Mouse (Mus musculus) liver, postnatal 0 days (tissue): ENCODE measurements at regions not wholly inside any gene's neighbourhood (a gene's known extent, or its start where the extent isn't known, plus 50 kb on each side); places are given as distances from the start of the nearest gene placed in this dataset.

Experiments used
- ATAC-seq: fragments of 200-750 bp; cut with Nextera tagmentation; 2 replicates; pipeline ENCODE4 v1.8.0; 2017; ENCODE audit warnings: mild to moderate bottlenecking, moderate library complexity
- DNase-seq: peaks from one replicate; pipeline ENCODE4 v3.0.0-alpha.2; 2016
- H3K27ac ChIP-seq: fragments of 300-500 bp; sonication (generic); 2 replicates; pipeline ENCODE4 v1.5.1; 2014; ENCODE audit warnings: antibody characterized with exemption, moderate library complexity, mild to moderate bottlenecking, low read depth
- H3K27me3 ChIP-seq: fragments of 300-500 bp; sonication (generic); 2 replicates; pipeline ENCODE4 v1.6.1; 2014; ENCODE audit warnings: low read length, control low read depth, mixed read lengths; ENCODE audit not compliant: insufficient read depth
- H3K36me3 ChIP-seq: fragments of 300-500 bp; sonication (generic); replicated peaks from 2 replicates; pipeline ENCODE4 v1.6.1; 2014; ENCODE audit warnings: mild to moderate bottlenecking, control low read depth, low read length, moderate library complexity, mixed read lengths; ENCODE audit not compliant: insufficient read depth
- H3K4me1 ChIP-seq: fragments of 300-500 bp; sonication (generic); 2 replicates; pipeline ENCODE4 v1.6.1; 2014; ENCODE audit warnings: antibody characterized with exemption, mild to moderate bottlenecking, control low read depth; ENCODE audit not compliant: insufficient read depth
- H3K4me2 ChIP-seq: fragments of 300-500 bp; sonication (generic); 2 replicates; pipeline ENCODE4 v1.6.1; 2014; ENCODE audit warnings: low read depth, mild to moderate bottlenecking, low read length, moderate library complexity, mixed read lengths
- H3K4me3 ChIP-seq: fragments of 300-500 bp; sonication (generic); 2 replicates; pipeline ENCODE4 v1.5.1; 2014; ENCODE audit warnings: low read depth, low read length
- H3K9ac ChIP-seq: fragments of 300-500 bp; sonication (generic); replicated peaks from 2 replicates; pipeline ENCODE4 v1.6.1; 2014; ENCODE audit warnings: mild to moderate bottlenecking, moderate library complexity
- H3K9me3 ChIP-seq: fragments of 300-500 bp; sonication (generic); 2 replicates; pipeline ENCODE4 v1.6.1; 2016; ENCODE audit warnings: mild to moderate bottlenecking, control low read depth, low read length, mixed read lengths
- CTCF ChIP-seq: sonication (generic); IDR thresholded peaks from 2 replicates; pipeline ENCODE4 v1.5.1; 2016; ENCODE audit warnings: antibody characterized with exemption, low read depth
- EP300 ChIP-seq: IDR thresholded peaks from 2 replicates; pipeline ENCODE4 v1.6.1; 2016; ENCODE audit warnings: antibody characterized with exemption, low read depth, mild to moderate bottlenecking
- WGBS: fragments of 180-500 bp; shearing (Covaris S2); extraction: QIAGEN DNeasy Blood & Tissue Kit; methylation state at CpG from one replicate; pipeline ENCODE4 v1.1.7; 2014; ENCODE audit not compliant: insufficient replicate concordance; 5-methylcytosine and 5-hydroxymethylcytosine counted together

DNA sequence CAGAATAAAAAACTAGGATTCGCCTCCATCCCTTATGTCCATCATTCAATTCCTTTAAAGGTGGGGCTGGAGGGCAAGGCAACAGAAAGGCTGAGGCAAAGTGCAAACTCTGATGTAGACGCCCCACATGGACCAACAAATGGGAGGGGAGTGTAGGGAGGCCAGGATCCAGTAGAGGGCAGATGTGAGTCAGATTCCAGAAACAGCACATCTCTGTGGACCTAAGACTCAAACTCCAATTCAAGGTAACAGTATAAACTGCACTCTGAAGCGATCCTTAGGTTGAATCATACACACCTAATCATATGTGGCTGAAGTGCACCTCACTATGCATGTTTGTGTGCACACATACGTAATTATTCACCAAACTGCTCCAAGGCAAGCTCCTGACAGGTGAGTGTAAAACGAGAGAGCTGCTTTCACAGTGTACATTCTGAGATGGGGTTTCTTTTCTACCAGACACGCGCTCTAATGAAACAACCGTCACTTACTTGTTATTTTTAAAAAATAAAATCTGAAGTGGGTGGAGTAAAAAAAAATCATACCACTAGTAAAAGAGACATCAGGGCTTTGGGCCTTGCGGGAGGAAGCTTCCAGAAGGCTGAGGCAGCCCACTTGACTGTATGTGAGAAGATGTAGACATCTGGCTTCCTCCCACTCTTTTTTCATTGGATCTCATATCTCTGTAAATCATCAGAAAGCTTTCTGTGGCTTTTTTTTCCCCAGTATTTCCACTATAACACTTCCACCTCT lies 60.6 kb upstream of the Ssx2ip start:
- no peaks in the 10 kb centered on the region for H3K9me3 ChIP-seq
- no peaks in the 10 kb centered on the region for H3K27me3 ChIP-seq
- H3K4me2 ChIP-seq = no peak overlapping the region
- no peaks in the 10 kb centered on the region for H3K36me3 ChIP-seq
- ATAC-seq (0 out of 2 replicates have a peak, but pooled peaks have one; percentile 38), DNase-seq (peak; percentile 69)
- no peak overlapping the region for H3K9ac ChIP-seq
- TF ChIP-seq CTCF = peak; percentile 78
- no peak for TF ChIP-seq EP300
- peaks cover under 1% of the 10 kb centered on the region; the same call in 1 of the 2 replicates for H3K4me1 ChIP-seq
- WGBS = 58% methylated on average over 9 of the region's 9 CpGs
- H3K4me3 ChIP-seq = no peak overlapping the region
- no peak overlapping the region for H3K27ac ChIP-seq

DNA sequence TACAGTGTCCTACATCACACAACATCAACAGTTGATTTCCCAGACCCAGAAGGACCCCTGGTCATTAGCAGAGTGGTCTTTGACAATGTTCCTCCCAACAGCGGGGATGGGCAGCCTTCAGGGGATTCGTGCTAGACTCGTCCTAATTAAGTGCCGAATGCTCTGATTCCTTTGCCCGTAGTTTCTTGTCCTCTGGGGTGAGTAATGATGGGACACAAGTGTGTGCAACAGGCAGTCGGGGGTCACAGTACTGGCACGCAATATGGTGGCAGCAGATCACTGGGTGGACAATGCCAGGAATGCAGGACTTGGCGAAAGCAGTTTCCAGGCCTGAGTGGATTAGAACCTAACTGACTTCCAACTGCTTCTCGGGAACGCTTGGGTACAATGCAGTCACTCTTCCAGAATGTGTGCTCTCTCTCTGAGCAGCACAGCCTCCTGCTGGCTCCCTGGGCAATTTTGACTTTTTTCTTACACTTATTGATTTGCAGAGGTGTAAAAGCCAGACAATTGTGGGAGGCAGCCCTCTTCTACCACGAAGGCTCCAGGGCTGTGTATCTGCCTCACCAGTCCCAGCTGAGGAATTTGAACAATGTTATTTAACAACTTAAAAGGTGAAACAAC lies 59.9 kb upstream of the Ssx2ip start:
- H3K9me3 ChIP-seq = no peaks in the 10 kb centered on the region
- H3K27ac ChIP-seq = no peak overlapping the region
- TF ChIP-seq CTCF = no peak
- TF ChIP-seq EP300 = no peak
- H3K36me3 ChIP-seq = no peaks in the 10 kb centered on the region
- no peak overlapping the region for H3K4me2 ChIP-seq
- no peak for ATAC-seq
- 79% methylated on average over 11 of the region's 11 CpGs for WGBS
- H3K27me3 ChIP-seq = no peaks in the 10 kb centered on the region
- no peak for DNase-seq
- peaks cover 2% of the 10 kb centered on the region; the same call in 1 of the 2 replicates for H3K4me1 ChIP-seq
- H3K4me3 ChIP-seq = no peak overlapping the region
- no peak overlapping the region for H3K9ac ChIP-seq

DNA sequence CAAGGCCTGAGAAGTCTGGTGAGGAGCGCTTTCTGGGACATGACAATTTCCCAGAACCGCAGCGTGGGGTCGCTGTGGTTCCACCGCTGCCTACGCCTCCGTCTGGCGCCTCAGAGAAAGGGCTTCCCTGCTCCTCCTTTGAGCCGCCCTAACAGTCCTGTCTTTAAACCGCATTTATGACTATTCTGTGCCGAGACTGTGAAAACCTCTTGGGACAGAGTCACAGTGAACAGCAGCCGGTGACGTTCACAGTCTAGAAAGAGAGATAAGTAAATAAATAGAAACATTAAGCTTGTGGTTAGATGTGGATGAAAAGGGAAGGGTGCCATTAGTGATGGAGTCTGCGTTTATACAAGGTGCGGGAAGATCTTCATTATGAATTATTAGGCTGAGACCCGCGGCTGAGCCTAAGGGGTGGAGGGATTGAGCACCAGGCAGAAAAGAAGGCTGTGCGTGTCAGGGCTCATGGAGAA lies 59.1 kb upstream of the Ssx2ip start:
- Histone ChIP-seq H3K4me3 (no peak overlapping the region), H3K4me2 (peak overlapping the region; percentile 39), H3K9ac (no peak overlapping the region), H3K27me3 (no peaks in the 10 kb centered on the region), H3K4me1 (peaks cover 2% of the 10 kb centered on the region; the same call in 1 of the 2 replicates), H3K27ac (no peak overlapping the region), H3K9me3 (no peaks in the 10 kb centered on the region), H3K36me3 (no peaks in the 10 kb centered on the region)
- WGBS = 11% methylated on average over 18 of the region's 18 CpGs
- DNase-seq (peak; percentile 75), ATAC-seq (peak; percentile 79)
- peak; percentile 97 for TF ChIP-seq CTCF
- no peak for TF ChIP-seq EP300

DNA sequence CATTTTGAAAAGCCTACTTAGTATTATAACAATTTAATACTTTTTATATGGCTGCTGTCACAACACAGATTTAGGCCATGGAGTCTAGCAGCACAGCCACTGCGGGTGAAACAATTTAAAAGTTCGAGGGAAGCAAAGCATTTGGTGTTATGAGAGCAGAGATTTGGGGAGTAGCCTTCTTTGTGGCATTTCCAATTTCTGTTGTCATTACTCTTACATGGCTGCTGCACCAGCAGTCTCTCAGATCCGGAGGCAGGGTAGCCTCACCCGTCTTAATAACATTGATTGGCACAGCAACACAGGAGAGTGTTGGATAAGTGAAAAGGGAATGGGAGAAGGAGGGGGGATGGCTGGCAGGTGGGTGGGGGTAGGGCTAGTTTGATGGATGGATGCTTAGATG lies 58.5 kb upstream of the Ssx2ip start:
- H3K36me3 ChIP-seq = no peaks in the 10 kb centered on the region
- TF ChIP-seq CTCF (no peak), EP300 (no peak)
- no peak overlapping the region for H3K4me3 ChIP-seq
- H3K27ac ChIP-seq = no peak overlapping the region
- DNase-seq (no peak), ATAC-seq (no peak)
- H3K9me3 ChIP-seq = no peaks in the 10 kb centered on the region
- H3K27me3 ChIP-seq = no peaks in the 10 kb centered on the region
- 74% methylated on average over 4 of the region's 4 CpGs for WGBS
- H3K4me2 ChIP-seq = no peak overlapping the region
- no peak overlapping the region for H3K9ac ChIP-seq
- peaks cover 2% of the 10 kb centered on the region; the same call in 1 of the 2 replicates for H3K4me1 ChIP-seq

DNA sequence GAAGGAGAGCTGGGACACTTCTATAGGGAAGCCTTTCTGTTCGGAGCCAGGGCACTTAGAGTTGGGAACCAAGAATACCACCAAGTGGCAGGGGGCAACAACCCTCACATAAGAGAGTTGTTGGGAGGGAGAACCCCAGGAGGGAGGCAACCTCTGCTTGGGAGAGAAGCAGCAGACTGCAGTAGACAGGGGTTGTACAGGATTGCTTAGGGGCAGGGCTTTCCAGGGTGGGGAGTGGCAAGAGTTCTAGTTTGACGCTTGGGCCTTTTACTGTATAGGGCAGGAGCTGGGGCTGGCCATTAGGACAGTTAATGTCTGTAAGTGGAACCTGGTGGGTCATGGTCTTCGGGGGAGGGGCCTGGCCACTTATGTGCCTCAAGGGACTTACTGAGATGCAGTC lies 57.1 kb upstream of the Ssx2ip start:
- no peak for TF ChIP-seq EP300
- no peak for TF ChIP-seq CTCF
- H3K4me3 ChIP-seq = no peak overlapping the region
- 75% methylated on average over 3 of the region's 3 CpGs for WGBS
- H3K36me3 ChIP-seq = no peaks in the 10 kb centered on the region
- DNase-seq (no peak), ATAC-seq (no peak)
- H3K4me2 ChIP-seq = no peak overlapping the region
- H3K4me1 ChIP-seq = peaks cover 2% of the 10 kb centered on the region; the same call in 1 of the 2 replicates
- H3K27me3 ChIP-seq = no peaks in the 10 kb centered on the region
- H3K27ac ChIP-seq = no peak overlapping the region
- H3K9ac ChIP-seq = no peak overlapping the region
- H3K9me3 ChIP-seq = no peaks in the 10 kb centered on the region

DNA sequence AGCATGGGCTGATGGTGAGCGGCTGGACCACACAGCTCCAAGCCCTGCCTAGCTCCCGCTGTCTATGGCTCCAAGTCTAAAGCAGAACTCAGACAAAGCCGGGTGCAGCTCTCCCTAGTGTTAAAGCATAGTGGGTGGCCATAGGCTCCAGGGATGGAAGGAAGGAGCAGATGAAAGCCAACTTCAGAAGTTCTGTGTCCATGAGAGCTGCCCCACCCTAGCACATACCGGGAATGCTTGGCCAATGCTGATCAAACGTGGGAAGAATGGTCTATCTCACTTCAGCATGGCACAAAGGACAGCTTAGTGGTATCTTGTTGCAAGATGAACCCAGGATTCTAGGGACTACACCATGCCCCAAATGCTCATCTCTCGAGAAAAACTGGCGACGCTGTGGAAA lies 55.5 kb upstream of the Ssx2ip start:
- ATAC-seq (no peak), DNase-seq (no peak)
- Histone ChIP-seq H3K9me3 (no peaks in the 10 kb centered on the region), H3K36me3 (no peaks in the 10 kb centered on the region), H3K9ac (no peak overlapping the region), H3K27me3 (no peaks in the 10 kb centered on the region), H3K27ac (no peak overlapping the region), H3K4me1 (peaks cover 2% of the 10 kb centered on the region; the same call in 1 of the 2 replicates), H3K4me2 (no peak overlapping the region), H3K4me3 (no peak overlapping the region)
- no peak for TF ChIP-seq EP300
- TF ChIP-seq CTCF = no peak
- WGBS = 68% methylated on average over 8 of the region's 8 CpGs
